Mouse (Mus musculus) adrenal gland, postnatal 10 days (tissue): ENCODE data around the gene Rab30. TPM values are rescaled to one million over a fixed set of nuclear protein-coding genes. Genes with fewer than 3 reads are reported as not detected.

Experiments used
- total RNA-seq, 2 experiments: library from RNA; stranded (reverse); gene quantifications; 2 replicates each; pipeline ENCODE4 v1.2.3; 2021

Gene Rab30
- total RNA-seq, 2 experiments from 2014 or later: 7.9 to 10.0 TPM

Other genes with a start within 250 kb of the Rab30 start
- gene Ccdc90b, start 180.5 kb upstream of the Rab30 start, total RNA-seq: 10 to 100 TPM; 38.6 to 39.0 TPM
- gene Ankrd42, start 104.5 kb upstream of the Rab30 start, total RNA-seq: 1 to 10 TPM; 6.5 to 6.9 TPM
- gene Pcf11, start 71.7 kb upstream of the Rab30 start, total RNA-seq: 10 to 100 TPM; 45.5 to 60.2 TPM
- gene Ddias, start 132.6 kb downstream of the Rab30 start, total RNA-seq: 1 to 10 TPM; 1.7 to 3.4 TPM
- gene Prcp, start 132.9 kb downstream of the Rab30 start, total RNA-seq: 10 to 100 TPM; 34.2 to 39.0 TPM